In genomic region chr6:125349575-125350230, GRCm38 (mm10) we compare ENCODE assay signal across 8 mouse cellular contexts. TPM values are rescaled to one million over a fixed set of nuclear protein-coding genes. Genes with fewer than 3 reads are reported as not detected.
DNase-seq lines count a peak whose midpoint lies in the region; ATAC-seq and TF ChIP-seq lines count a peak whose summit lies in the region.

No protein-coding gene starts in this region.

- no peak for TF ChIP-seq CTCF in cortical plate, adult 2 months (IDR thresholded peaks at IDR 0.05; ENCODE audit: extremely low read depth, insufficient read depth, low read length)
- no peak for TF ChIP-seq CTCF in heart, adult 2 months (IDR thresholded peaks at IDR 0.05)
- TF ChIP-seq CTCF in intestine, postnatal 0 days (IDR thresholded peaks at IDR 0.05; ENCODE audit: low read depth) = no peak
- TF ChIP-seq CTCF in lung, adult 2 months (IDR thresholded peaks at IDR 0.05; ENCODE audit: insufficient read depth, low read length) = no peak

- H3K4me2 ChIP-seq in intestine, postnatal 0 days (replicated peaks; ENCODE audit: low read depth) = peak overlapping the region; percentile 81
- H3K4me2 ChIP-seq in neural tube, embryonic 14.5 days (ENCODE audit: low read depth, low read length) = peak overlapping the region; percentile 58

- H3K9me3 ChIP-seq in intestine, postnatal 0 days (ENCODE audit: control insufficient read depth) = no peaks in the 10 kb centered on the region
- no peaks in the 10 kb centered on the region for H3K9me3 ChIP-seq in neural tube, embryonic 14.5 days (ENCODE audit: control insufficient read depth, low read length)

- H3K27ac ChIP-seq in cortical plate, adult 2 months (ENCODE audit: insufficient read depth, low read length) = peak overlapping the region; percentile 68; the same call in 1 of the 2 replicates
- H3K27ac ChIP-seq in heart, adult 2 months = peak overlapping the region; percentile 98
- peak overlapping the region; percentile 89 for H3K27ac ChIP-seq in intestine, postnatal 0 days (ENCODE audit: low read depth, low read length)
- no peak overlapping the region for H3K27ac ChIP-seq in neural tube, embryonic 14.5 days (ENCODE audit: low read depth, low read length)

- ATAC-seq in intestine, postnatal 0 days = peak; percentile 34; the same call in 1 of the 2 replicates
- ATAC-seq in neural tube, embryonic 14.5 days (ENCODE audit: low read depth) = peak; percentile 30; the same call in 1 of the 2 replicates

- intact Hi-C loops in heart, adult 2 months (cut with DNase I) = loop anchor here (2.0 kb wide), 1 partner anchor 19 kb away; no protein-coding TSS in a partner anchor

- TF ChIP-seq EP300 in heart, adult 2 months (IDR thresholded peaks at IDR 0.05; ENCODE audit: insufficient read depth, low read depth, low read length) = peak; percentile 75; the same call in 1 of the 2 replicates

- peak overlapping the region; percentile 83 for H3K9ac ChIP-seq in heart, adult 2 months (ENCODE audit: low read depth, low read length)
- H3K9ac ChIP-seq in intestine, postnatal 0 days (ENCODE audit: low read depth, low read length) = peak overlapping the region; percentile 84
- H3K9ac ChIP-seq in neural tube, embryonic 14.5 days (replicated peaks; ENCODE audit: low read depth, low read length) = peak overlapping the region; percentile 18

- DNase-seq in ovary, adult 18-20 months (ENCODE audit: low spot score) = peak; percentile 69
- DNase-seq in ovary, postnatal 10 days (ENCODE audit: low spot score) = no peak
- DNase-seq in heart, adult 2 months = peak; percentile 79 to 84
- peak; percentile 73 for DNase-seq in lung, adult 2 months
- no peak for DNase-seq in layer of hippocampus, adult 9-10 months (ENCODE audit: low spot score)

- no peak for TF ChIP-seq POLR2A in cortical plate, adult 2 months (IDR thresholded peaks at IDR 0.05; ENCODE audit: extremely low read depth, insufficient read depth, low read length)
- TF ChIP-seq POLR2A in heart, adult 2 months (IDR thresholded peaks at IDR 0.05; ENCODE audit: insufficient read depth, low read depth, low read length) = peak; percentile 72
- peak; percentile 65; the same call in 1 of the 2 replicates for TF ChIP-seq POLR2A in lung, adult 2 months (IDR thresholded peaks at IDR 0.05; ENCODE audit: borderline replicate concordance, extremely low read depth, low read depth, low read length)

- 1% methylated on average over 27 of the region's 27 CpGs for WGBS in heart, adult 2 months
- under 1% methylated on average over 27 of the region's 27 CpGs for WGBS in intestine, postnatal 0 days
- WGBS in lung, adult 2 months = under 1% methylated on average over 27 of the region's 27 CpGs
- under 1% methylated on average over 27 of the region's 27 CpGs for WGBS in neural tube, embryonic 14.5 days

- H3K36me3 ChIP-seq in heart, adult 2 months (ENCODE audit: control insufficient read depth, insufficient read depth, low read length) = no peaks in the 10 kb centered on the region; the same call in 1 of the 2 replicates
- H3K36me3 ChIP-seq in intestine, postnatal 0 days (ENCODE audit: control insufficient read depth, insufficient read depth) = peaks cover 13% of the 10 kb centered on the region; the same call in 1 of the 2 replicates
- no peaks in the 10 kb centered on the region for H3K36me3 ChIP-seq in neural tube, embryonic 14.5 days (ENCODE audit: control insufficient read depth, insufficient read depth, low read length)

- H3K4me1 ChIP-seq in cortical plate, adult 2 months (ENCODE audit: control insufficient read depth, insufficient read depth, low read length) = no peaks in the 10 kb centered on the region
- peaks cover 24% of the 10 kb centered on the region for H3K4me1 ChIP-seq in heart, adult 2 months (ENCODE audit: control insufficient read depth, insufficient read depth, low read length)
- peaks cover 16% of the 10 kb centered on the region for H3K4me1 ChIP-seq in intestine, postnatal 0 days (replicated peaks; ENCODE audit: control insufficient read depth, insufficient read depth, low read length)
- H3K4me1 ChIP-seq in lung, adult 2 months (ENCODE audit: control insufficient read depth, insufficient read depth, low read length) = peaks cover 48% of the 10 kb centered on the region
- peaks cover 8% of the 10 kb centered on the region; the same call in 1 of the 2 replicates for H3K4me1 ChIP-seq in neural tube, embryonic 14.5 days (ENCODE audit: control insufficient read depth, insufficient read depth, low read length)

- no peaks in the 10 kb centered on the region for H3K27me3 ChIP-seq in heart, adult 2 months (ENCODE audit: control insufficient read depth, insufficient read depth, low read length)
- no peaks in the 10 kb centered on the region for H3K27me3 ChIP-seq in intestine, postnatal 0 days (replicated peaks; ENCODE audit: control insufficient read depth, insufficient read depth, low read length)
- no peaks in the 10 kb centered on the region; the same call in 1 of the 2 replicates for H3K27me3 ChIP-seq in neural tube, embryonic 14.5 days (ENCODE audit: control insufficient read depth, insufficient read depth, low read length)

- H3K79me2 ChIP-seq in heart, adult 2 months (replicated peaks; ENCODE audit: control insufficient read depth, insufficient read depth, low read length) = no peaks in the 10 kb centered on the region

- peak overlapping the region; percentile 39 for H3K4me3 ChIP-seq in cortical plate, adult 2 months (ENCODE audit: insufficient read depth, low read length)
- H3K4me3 ChIP-seq in heart, adult 2 months = peak overlapping the region; percentile 71
- peak overlapping the region; percentile 81 for H3K4me3 ChIP-seq in intestine, postnatal 0 days (ENCODE audit: low read depth, low read length)
- peak overlapping the region; percentile 86 for H3K4me3 ChIP-seq in lung, adult 2 months (replicated peaks; ENCODE audit: extremely low read depth, low read depth, low read length)
- H3K4me3 ChIP-seq in neural tube, embryonic 14.5 days (ENCODE audit: low read depth, low read length) = peak overlapping the region; percentile 37

RNA-seq across cellular contexts. Expression of gene Tnfrsf1a, which starts 0.5 kb away (rescaled TPM):
- 13.6 and 14.9 TPM in 2 replicates for polyA plus RNA-seq in cortical plate, adult 2 months (2012; rRNA removed)
- 10 to 100 TPM; 50.8 to 62.8 TPM for total RNA-seq in heart, adult 2 months (2021)
- 57.1 and 59.7 TPM in 2 replicates for polyA plus RNA-seq in heart, adult 2 months (2012; rRNA removed)
- polyA plus RNA-seq in intestine, postnatal 0 days (2015; fragmentation: Nextera tagmentation; extraction: Ambion mirVana) = 108 and 109 TPM in 2 replicates
- polyA plus RNA-seq in lung, adult 2 months (2012; rRNA removed) = 186 and 200 TPM in 2 replicates
- polyA plus RNA-seq in neural tube, embryonic 14.5 days (2014; fragmentation: Nextera tagmentation; extraction: Ambion mirVana) = 6.5 and 15.0 TPM in 2 replicates

RNA-seq across cellular contexts. Expression of gene Scnn1a, which starts 29.2 kb away (rescaled TPM):
- polyA plus RNA-seq in cortical plate, adult 2 months (2012; rRNA removed) = 4.0 and 4.7 TPM in 2 replicates
- under 1 TPM; 0.37 to 0.75 TPM for total RNA-seq in heart, adult 2 months (2021)
- polyA plus RNA-seq in heart, adult 2 months (2012; rRNA removed) = 0.76 and 3.1 TPM in 2 replicates
- polyA plus RNA-seq in intestine, postnatal 0 days (2015; fragmentation: Nextera tagmentation; extraction: Ambion mirVana) = 16.9 and 19.0 TPM in 2 replicates
- polyA plus RNA-seq in lung, adult 2 months (2012; rRNA removed) = 245 and 249 TPM in 2 replicates
- 0.67 and 0.77 TPM in 2 replicates for polyA plus RNA-seq in neural tube, embryonic 14.5 days (2014; fragmentation: Nextera tagmentation; extraction: Ambion mirVana)

RNA-seq across cellular contexts. Expression of gene Plekhg6, which starts 30.9 kb away (rescaled TPM):
- polyA plus RNA-seq in cortical plate, adult 2 months (2012; rRNA removed) = 0.11 and 0.23 TPM in 2 replicates
- total RNA-seq in heart, adult 2 months (2021) = under 1 TPM in 1 of 2 experiments, not detected in 1; 0.08 TPM
- 0.06 and 0.14 TPM in 2 replicates for polyA plus RNA-seq in heart, adult 2 months (2012; rRNA removed)
- 31.4 and 37.0 TPM in 2 replicates for polyA plus RNA-seq in intestine, postnatal 0 days (2015; fragmentation: Nextera tagmentation; extraction: Ambion mirVana)
- polyA plus RNA-seq in lung, adult 2 months (2012; rRNA removed) = 1.3 and 2.6 TPM in 2 replicates
- 0.09 and 0.13 TPM in 2 replicates for polyA plus RNA-seq in neural tube, embryonic 14.5 days (2014; fragmentation: Nextera tagmentation; extraction: Ambion mirVana)

RNA-seq across cellular contexts. Expression of gene Ltbr, which starts 36.0 kb away (rescaled TPM):
- 10.3 and 10.8 TPM in 2 replicates for polyA plus RNA-seq in cortical plate, adult 2 months (2012; rRNA removed)
- 10 to 100 TPM; 28.2 to 28.8 TPM for total RNA-seq in heart, adult 2 months (2021)
- 34.8 and 36.5 TPM in 2 replicates for polyA plus RNA-seq in heart, adult 2 months (2012; rRNA removed)
- polyA plus RNA-seq in intestine, postnatal 0 days (2015; fragmentation: Nextera tagmentation; extraction: Ambion mirVana) = 104 and 110 TPM in 2 replicates
- 107 and 116 TPM in 2 replicates for polyA plus RNA-seq in lung, adult 2 months (2012; rRNA removed)
- 11.0 and 14.8 TPM in 2 replicates for polyA plus RNA-seq in neural tube, embryonic 14.5 days (2014; fragmentation: Nextera tagmentation; extraction: Ambion mirVana)

Comparison
In these comparisons a context has a peak if more than half of its experiments do, and no peak if none do; other contexts are left out.
1. DNase-seq: peak in ovary, adult 18-20 months (single experiment), heart, adult 2 months (2 of 2) and lung, adult 2 months (single experiment); none in ovary, postnatal 10 days (single experiment) and layer of hippocampus, adult 9-10 months (single experiment).
2. H3K9ac ChIP-seq: peak in every context shown above with its lines; median percentile 84 in intestine, postnatal 0 days; 83 in heart, adult 2 months; 18 in neural tube, embryonic 14.5 days.
3. RNA of gene Scnn1a, which starts 29.2 kb away (polyA plus RNA-seq): 245 to 249 TPM in lung, adult 2 months; 16.9 to 19.0 TPM in intestine, postnatal 0 days, 4.0 to 4.7 TPM in cortical plate, adult 2 months, 0.76 to 3.1 TPM in heart, adult 2 months and 0.67 to 0.77 TPM in neural tube, embryonic 14.5 days; every median in the first group is over 10 times any median in the second.
4. Peak in every context shown above with its lines, with median percentiles within 50 percentile points of each other: H3K4me3 ChIP-seq.